Mouse (Mus musculus): ENCODE results near the gene Tmem45a. TPM values are rescaled to one million over a fixed set of nuclear protein-coding genes. Genes with fewer than 3 reads are reported as not detected.
"Not testable (repeated sequence)": the region's sequence is repeated elsewhere in the genome, so short reads cannot be mapped to it uniquely, and the experiment has no call there.

Gene Tmem45a
- polyA plus RNA-seq (2012; rRNA removed), result 0.48 and 1.4 TPM in 2 replicates

DNA sequence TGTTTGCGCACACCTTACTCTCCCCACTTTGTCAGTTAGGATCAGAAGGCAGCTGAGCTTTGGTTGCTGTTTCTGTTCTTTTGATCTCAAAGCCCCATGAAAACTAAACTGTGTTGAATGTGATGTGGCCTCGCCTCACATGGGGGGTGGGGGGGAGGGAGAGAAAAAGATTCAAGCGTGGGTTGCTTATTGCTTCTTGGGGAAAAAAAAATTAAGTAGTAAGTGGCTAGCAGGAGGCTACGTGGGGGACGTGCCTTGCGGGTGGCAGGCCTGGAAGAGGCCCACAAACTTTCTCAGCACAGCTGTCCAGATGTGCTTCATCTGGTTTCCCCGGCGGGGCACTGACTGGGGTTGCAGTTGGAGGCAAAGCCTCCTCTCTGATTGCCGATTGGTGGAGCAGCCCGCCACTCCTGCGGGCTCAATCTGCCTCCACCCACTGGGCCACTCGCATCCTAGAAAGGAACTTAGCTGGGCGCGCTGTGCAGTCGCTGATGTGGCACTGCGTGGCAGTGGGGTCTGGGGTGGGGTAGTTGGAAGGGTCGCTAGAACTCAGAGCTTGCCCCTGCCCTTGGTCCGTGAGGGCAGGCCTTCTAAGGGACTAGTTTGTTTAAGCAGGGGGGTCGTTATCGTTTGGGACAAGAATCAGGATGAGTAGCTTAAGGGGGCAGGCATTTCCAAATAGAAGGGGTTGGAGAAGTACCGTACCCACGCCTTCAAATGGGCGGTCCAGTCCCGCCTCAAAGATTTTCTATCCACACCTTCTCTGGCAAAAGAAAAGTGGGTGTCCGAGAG lies at the start of gene Tmem45a:
Gene Tmem45a, minus strand, starts transcription at position 343 of the 792 bp plus-strand sequence.
- 5% methylated on average over 25 of the region's 25 CpGs for WGBS
- peak; percentile 32 to 33 for DNase-seq
- TF ChIP-seq CTCF (IDR thresholded peaks at IDR 0.05; ENCODE audit: borderline replicate concordance, insufficient read depth, low read depth, low read length) (no peak), POLR2A (IDR thresholded peaks at IDR 0.05; ENCODE audit: borderline replicate concordance, insufficient read depth, low read length) (no peak)
- Histone ChIP-seq H3K27ac (ENCODE audit: insufficient read depth, low read length) (no peak within 1 kb of the TSS), H3K4me1 (ENCODE audit: control insufficient read depth, insufficient read depth, low read length) (no peaks in the 10 kb centered on the region), H3K27me3 (ENCODE audit: control insufficient read depth, insufficient read depth, low read length) (no peaks in the 10 kb centered on the region), H3K4me3 (replicated peaks; ENCODE audit: insufficient read depth, low read depth, low read length) (peak within 1 kb of the TSS; percentile 47)

DNA sequence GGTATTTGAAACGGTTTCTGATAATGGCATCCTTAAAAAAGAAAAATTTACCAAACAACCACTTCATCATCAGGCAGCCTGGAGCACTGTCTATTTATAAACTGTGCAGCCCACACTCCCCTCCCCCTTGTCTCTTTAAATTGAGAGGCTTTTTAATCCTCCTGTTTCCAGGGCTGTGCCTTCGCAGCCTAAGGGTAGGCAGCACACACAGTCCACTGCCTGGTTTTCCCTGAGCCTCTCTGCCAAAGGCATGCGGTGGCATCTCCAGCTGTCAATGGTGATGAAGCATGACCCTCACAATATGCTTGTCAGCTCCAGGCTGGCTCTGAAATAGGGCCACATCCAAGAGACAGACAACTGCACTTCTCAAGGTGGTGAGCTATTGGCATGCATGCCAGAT lies 42.1 kb upstream of the Tmem45a start, which contains the start of gene Lnp1:
Gene Lnp1, minus strand, starts transcription at position 39 of the 400 bp plus-strand sequence.
- WGBS, result 34% methylated on average over 3 of the region's 3 CpGs
- Histone ChIP-seq H3K4me3 (replicated peaks; ENCODE audit: insufficient read depth, low read depth, low read length) (no peak within 1 kb of the TSS), H3K27ac (ENCODE audit: insufficient read depth, low read length) (no peak within 1 kb of the TSS), H3K4me1 (ENCODE audit: control insufficient read depth, insufficient read depth, low read length) (no peaks in the 10 kb centered on the region), H3K27me3 (ENCODE audit: control insufficient read depth, insufficient read depth, low read length) (no peaks in the 10 kb centered on the region)
- no peak for TF ChIP-seq CTCF (IDR thresholded peaks at IDR 0.05; ENCODE audit: borderline replicate concordance, insufficient read depth, low read depth, low read length)
- TF ChIP-seq POLR2A (IDR thresholded peaks at IDR 0.05; ENCODE audit: borderline replicate concordance, insufficient read depth, low read length), result no peak
- peak in 1 of 2 experiments; percentile 6 for DNase-seq

DNA sequence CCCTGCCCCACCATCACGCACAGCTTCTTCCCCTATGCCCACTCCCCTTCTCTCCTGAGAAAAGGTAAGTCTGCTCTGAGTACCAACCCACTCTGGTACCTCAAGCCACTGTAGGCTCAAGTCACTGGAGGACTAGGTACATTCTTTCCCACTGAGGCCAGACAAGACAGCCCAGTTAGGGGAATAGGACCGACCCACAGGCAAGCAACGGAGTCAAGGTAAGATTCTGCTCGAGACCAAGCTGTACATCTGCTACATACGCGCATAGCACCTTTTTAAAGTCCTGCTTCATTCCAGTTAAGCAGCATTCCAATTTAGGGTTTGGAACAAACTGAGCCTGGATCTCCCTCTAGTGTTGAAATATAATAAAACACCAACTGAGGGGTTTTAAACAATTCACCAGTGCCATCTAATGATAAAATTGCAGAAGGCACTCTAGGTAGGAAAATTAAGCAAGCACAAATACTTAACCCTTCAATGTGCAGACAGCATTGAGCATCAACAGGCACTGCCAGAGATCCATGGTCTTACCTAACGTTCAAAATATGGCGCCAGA lies 34.2 kb upstream of the Tmem45a start:
- DNase-seq, result peak in 1 of 2 experiments; percentile 2
- TF ChIP-seq CTCF (IDR thresholded peaks at IDR 0.05; ENCODE audit: borderline replicate concordance, insufficient read depth, low read depth, low read length) (0 out of 2 replicates have a peak, but pooled peaks have one; percentile 12), POLR2A (IDR thresholded peaks at IDR 0.05; ENCODE audit: borderline replicate concordance, insufficient read depth, low read length) (no peak)
- WGBS, result 20% methylated on average over 8 of the region's 8 CpGs

DNA sequence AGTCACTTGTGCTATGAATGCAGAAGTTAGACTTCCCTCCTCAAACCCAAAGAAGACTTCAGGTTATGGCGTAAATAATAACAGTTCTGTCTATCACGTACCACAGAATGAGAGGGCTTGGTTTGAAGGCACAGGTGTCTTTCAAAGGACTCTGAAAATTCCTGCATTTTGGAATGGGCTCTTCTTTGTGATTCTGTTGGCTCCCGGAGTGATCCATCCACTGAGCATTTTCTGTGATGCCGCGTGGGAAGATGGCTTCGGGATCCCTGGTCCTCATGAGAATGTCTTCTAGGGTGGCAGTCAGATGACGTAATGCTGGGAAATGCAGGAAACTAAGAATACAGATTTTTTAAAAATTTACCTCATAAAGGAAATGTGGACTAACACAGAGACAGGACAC lies 31.3 kb upstream of the Tmem45a start:
- WGBS, result 88% methylated on average over 7 of the region's 7 CpGs
- no peak overlapping the region for H3K27ac ChIP-seq (ENCODE audit: insufficient read depth, low read length)
- no peaks in the 10 kb centered on the region for H3K27me3 ChIP-seq (ENCODE audit: control insufficient read depth, insufficient read depth, low read length)
- H3K4me1 ChIP-seq (ENCODE audit: control insufficient read depth, insufficient read depth, low read length), result no peaks in the 10 kb centered on the region
- DNase-seq, result no peak
- no peak overlapping the region for H3K4me3 ChIP-seq (replicated peaks; ENCODE audit: insufficient read depth, low read depth, low read length)
- TF ChIP-seq POLR2A (IDR thresholded peaks at IDR 0.05; ENCODE audit: borderline replicate concordance, insufficient read depth, low read length) (no peak), CTCF (IDR thresholded peaks at IDR 0.05; ENCODE audit: borderline replicate concordance, insufficient read depth, low read depth, low read length) (no peak)

More for the DNA sequence above, 34.2 kb upstream of the Tmem45a start:
- H3K4me3 ChIP-seq (replicated peaks; ENCODE audit: insufficient read depth, low read depth, low read length), result no peak overlapping the region
- H3K27ac ChIP-seq (ENCODE audit: insufficient read depth, low read length), result no peak overlapping the region
- no peaks in the 10 kb centered on the region for H3K27me3 ChIP-seq (ENCODE audit: control insufficient read depth, insufficient read depth, low read length)
- H3K4me1 ChIP-seq (ENCODE audit: control insufficient read depth, insufficient read depth, low read length), result no peaks in the 10 kb centered on the region

DNA sequence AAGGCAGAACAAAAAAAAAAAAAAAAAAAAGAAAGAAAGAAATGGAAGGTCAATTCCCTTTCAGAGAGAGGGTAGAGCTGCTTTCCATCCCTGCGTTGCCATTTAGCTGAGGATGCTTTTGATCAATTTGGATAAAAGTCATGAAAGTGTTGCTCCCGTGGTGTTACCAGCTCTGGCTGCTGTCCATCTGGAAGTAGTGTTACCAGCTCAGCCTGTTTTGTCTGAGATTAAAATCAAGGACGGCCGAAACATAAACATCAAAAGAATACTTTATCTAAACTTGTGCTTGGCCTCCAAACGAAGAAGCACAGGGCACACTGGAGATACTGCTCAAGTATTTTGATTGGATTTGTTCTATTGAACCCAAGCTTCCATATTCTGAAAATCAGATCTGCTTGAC lies 23.0 kb upstream of the Tmem45a start:
- no peak overlapping the region for H3K27ac ChIP-seq (ENCODE audit: insufficient read depth, low read length)
- 39% methylated on average over 5 of the region's 5 CpGs for WGBS
- no peak for TF ChIP-seq POLR2A (IDR thresholded peaks at IDR 0.05; ENCODE audit: borderline replicate concordance, insufficient read depth, low read length)
- TF ChIP-seq CTCF (IDR thresholded peaks at IDR 0.05; ENCODE audit: borderline replicate concordance, insufficient read depth, low read depth, low read length), result no peak

DNA sequence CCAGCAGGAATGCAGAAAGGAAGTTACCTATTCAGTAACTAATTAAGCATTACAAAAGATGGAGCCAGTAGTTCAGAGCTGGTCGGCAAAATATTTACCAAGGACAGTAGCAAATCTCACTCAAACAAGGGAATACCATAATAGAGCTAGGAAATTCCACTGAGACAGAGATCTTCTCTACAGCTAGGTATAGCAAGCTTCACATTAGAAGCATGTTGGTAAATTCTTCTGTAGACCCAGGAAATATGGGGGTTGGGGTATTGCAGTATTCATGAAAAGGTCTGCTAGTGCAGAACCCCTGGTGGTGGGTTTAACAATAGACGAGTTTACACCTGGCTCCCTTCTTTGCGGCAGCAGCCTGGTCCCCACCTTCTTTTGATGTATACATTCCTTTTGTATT lies 16.2 kb upstream of the Tmem45a start:
- not testable (repeated sequence) for H3K27ac ChIP-seq (ENCODE audit: insufficient read depth, low read length); H3K4me1 ChIP-seq (ENCODE audit: control insufficient read depth, insufficient read depth, low read length); H3K4me3 ChIP-seq (replicated peaks; ENCODE audit: insufficient read depth, low read depth, low read length); H3K27me3 ChIP-seq (ENCODE audit: control insufficient read depth, insufficient read depth, low read length); DNase-seq
- 74% methylated on average over 3 of the region's 3 CpGs for WGBS

More for the DNA sequence above, 23.0 kb upstream of the Tmem45a start:
- H3K27me3 ChIP-seq (ENCODE audit: control insufficient read depth, insufficient read depth, low read length), result no peaks in the 10 kb centered on the region
- H3K4me3 ChIP-seq (replicated peaks; ENCODE audit: insufficient read depth, low read depth, low read length), result no peak overlapping the region
- H3K4me1 ChIP-seq (ENCODE audit: control insufficient read depth, insufficient read depth, low read length), result no peaks in the 10 kb centered on the region
- DNase-seq, result no peak

DNA sequence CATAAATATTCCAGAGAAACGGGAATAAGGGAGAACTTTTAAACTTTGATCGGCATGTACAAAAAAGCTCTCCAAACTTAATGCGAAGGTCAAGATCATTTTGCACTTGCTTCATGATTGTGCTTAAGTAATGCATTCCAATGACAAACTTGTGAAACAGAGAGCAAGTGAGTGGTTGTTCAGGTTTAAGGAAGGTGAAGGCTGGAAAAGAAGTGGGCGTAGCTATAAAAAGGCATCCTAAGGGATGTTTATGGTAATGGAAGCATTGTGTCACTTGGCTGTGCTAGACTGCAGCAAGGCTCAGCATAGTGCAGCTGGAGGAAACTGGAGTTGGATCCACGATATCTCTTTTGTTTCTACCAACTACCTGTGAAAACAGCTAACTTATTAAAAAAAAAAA lies 5.6 kb upstream of the Tmem45a start:
- Histone ChIP-seq H3K4me3 (replicated peaks; ENCODE audit: insufficient read depth, low read depth, low read length) (no peak overlapping the region), H3K27ac (ENCODE audit: insufficient read depth, low read length) (no peak overlapping the region), H3K4me1 (ENCODE audit: control insufficient read depth, insufficient read depth, low read length) (no peaks in the 10 kb centered on the region), H3K27me3 (ENCODE audit: control insufficient read depth, insufficient read depth, low read length) (no peaks in the 10 kb centered on the region)
- TF ChIP-seq POLR2A (IDR thresholded peaks at IDR 0.05; ENCODE audit: borderline replicate concordance, insufficient read depth, low read length), result no peak
- no peak for TF ChIP-seq CTCF (IDR thresholded peaks at IDR 0.05; ENCODE audit: borderline replicate concordance, insufficient read depth, low read depth, low read length)
- 90% methylated on average over 5 of the region's 5 CpGs for WGBS
- DNase-seq, result no peak

DNA sequence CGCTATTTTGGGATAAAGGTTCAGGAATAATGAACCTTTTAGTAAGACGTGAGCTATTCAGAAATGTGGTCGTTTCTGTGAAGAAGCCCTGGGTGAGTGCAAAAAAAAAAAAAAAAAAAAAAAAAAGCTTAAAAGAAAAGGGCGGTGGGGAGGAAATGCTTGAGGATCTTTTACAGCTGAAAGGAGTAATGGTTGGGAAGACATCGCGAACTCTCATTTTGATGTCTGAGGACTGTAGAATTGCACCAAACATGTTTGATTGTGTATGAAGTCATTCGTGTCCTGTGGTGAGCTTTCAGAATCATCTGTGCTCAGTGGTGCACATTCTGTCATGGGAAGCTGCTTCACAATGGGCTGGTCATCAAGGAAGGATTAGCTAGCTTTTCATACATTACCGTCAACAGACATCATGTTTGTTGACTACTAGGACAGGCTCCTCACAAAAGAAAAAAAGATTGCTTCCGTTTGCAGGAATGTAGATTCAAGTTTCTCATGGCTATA lies 700 bp upstream of the Tmem45a start:
- TF ChIP-seq CTCF (IDR thresholded peaks at IDR 0.05; ENCODE audit: borderline replicate concordance, insufficient read depth, low read depth, low read length) (no peak), POLR2A (IDR thresholded peaks at IDR 0.05; ENCODE audit: borderline replicate concordance, insufficient read depth, low read length) (no peak)
- no peak for DNase-seq
- Histone ChIP-seq H3K27ac (ENCODE audit: insufficient read depth, low read length) (no peak overlapping the region), H3K4me3 (replicated peaks; ENCODE audit: insufficient read depth, low read depth, low read length) (no peak overlapping the region), H3K27me3 (ENCODE audit: control insufficient read depth, insufficient read depth, low read length) (no peaks in the 10 kb centered on the region), H3K4me1 (ENCODE audit: control insufficient read depth, insufficient read depth, low read length) (no peaks in the 10 kb centered on the region)
- WGBS, result 13% methylated on average over 9 of the region's 9 CpGs
